Mouse (Mus musculus) cerebellum, adult 2 months (tissue): ENCODE measurements at regions not wholly inside any gene's neighbourhood (a gene's known extent, or its start where the extent isn't known, plus 50 kb on each side); places are given as distances from the start of the nearest gene placed in this dataset.

Experiments used
- CTCF ChIP-seq: fragments of 200-500 bp; IDR thresholded peaks from 2 replicates; pipeline ENCODE4 v1.5.1; 2011; ENCODE audit warnings: low read depth, mild to moderate bottlenecking, control low read depth, low read length, moderate library complexity, borderline replicate concordance; ENCODE audit not compliant: insufficient read depth
- POLR2A ChIP-seq: fragments of 200-500 bp; IDR thresholded peaks from 2 replicates; pipeline ENCODE4 v1.6.1; 2011; ENCODE audit warnings: low read length, control low read depth, borderline replicate concordance; ENCODE audit not compliant: insufficient read depth

- no peak for TF ChIP-seq CTCF
- no peak for TF ChIP-seq POLR2A
These were observed 107.9 kb upstream of the Sfswap start for GRCm38 (mm10) chr5:129393150-129393549.
